Mouse (Mus musculus): Measurements from ENCODE around the gene Kctd15. TPM values are rescaled to one million over a fixed set of nuclear protein-coding genes. Genes with fewer than 3 reads are reported as not detected.

Kctd15 gene
- polyA plus RNA-seq, 1 experiment: not detected

DNA sequence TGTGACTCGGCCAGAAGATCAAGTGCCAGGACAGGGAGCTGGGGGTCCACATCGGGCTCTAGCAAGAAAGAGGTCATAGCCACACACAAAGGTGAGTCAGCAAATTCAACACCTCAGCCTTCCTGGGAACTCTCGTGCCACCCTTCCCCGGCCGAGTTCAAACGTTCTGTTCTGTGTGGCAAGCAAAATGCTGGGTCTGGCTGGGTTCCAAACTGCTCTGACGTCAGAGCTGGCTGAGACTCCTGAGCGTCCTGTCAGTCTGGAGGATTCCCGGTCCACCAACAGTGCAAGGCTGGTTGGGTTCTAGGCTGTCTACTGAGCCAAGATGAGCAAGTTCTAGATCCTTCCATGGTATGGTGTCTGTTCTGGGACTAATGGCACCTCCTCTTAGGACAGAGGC, 9.5 kb downstream of the Kctd15 start:
- no peak for TF ChIP-seq GATA1 (IDR thresholded peaks at IDR 0.05; ENCODE audit: low read length)

DNA sequence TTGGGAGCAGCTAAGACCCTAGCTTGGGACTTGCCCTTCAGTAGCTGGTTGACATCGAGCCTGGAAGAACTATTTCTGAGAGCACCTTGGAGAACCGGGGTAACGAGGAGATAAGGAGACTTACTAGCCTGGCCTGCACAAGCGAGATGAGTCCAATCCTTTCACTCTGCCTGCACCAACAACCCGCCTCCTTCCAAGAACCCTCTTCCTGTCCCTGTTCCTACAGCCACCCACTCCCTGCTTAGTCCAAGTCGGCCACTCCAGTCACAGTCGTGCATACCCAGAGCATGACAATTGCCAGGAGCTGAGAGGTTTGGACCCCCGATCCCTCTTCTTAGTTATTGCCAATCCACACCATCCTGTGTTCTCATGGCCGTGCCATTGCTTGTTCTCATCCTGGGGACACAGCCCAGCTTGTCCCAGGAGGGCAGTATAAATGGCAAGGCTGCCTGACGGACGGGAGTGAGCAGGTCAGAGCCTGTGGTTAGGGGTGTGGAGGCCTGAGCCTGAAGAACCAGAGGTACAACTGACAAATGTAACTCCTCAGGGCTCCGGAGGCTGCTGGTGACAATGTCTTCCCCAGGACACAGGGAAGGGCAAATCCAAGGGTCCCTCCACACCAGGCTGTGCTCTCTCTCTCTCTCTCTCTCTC, 10.3 kb downstream of the Kctd15 start:
- no peak for TF ChIP-seq GATA1 (IDR thresholded peaks at IDR 0.05; ENCODE audit: low read length)

DNA sequence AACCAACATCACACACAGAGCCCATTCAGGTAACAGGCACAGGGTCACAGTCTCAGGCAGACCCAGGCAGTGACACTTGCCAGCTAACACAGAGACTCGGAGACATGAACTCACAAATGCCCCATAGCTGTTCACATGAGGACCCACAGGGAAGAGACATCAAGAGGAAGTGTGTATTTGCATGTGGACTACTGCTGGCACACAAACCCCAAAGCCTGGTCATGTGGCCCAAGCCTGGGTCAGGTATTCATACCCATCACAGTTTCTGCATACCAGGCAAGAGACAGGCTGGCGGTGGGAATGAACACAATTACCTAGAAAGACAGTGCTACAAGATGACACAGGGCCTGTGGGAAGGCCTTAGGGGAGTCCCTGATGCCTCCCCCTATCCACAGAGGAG, 10.9 kb downstream of the Kctd15 start:
- no peak for TF ChIP-seq GATA1 (IDR thresholded peaks at IDR 0.05; ENCODE audit: low read length)

- TF ChIP-seq GATA1 (IDR thresholded peaks at IDR 0.05; ENCODE audit: low read length): no peak
These were observed 11.9 kb downstream of the Kctd15 start for GRCm38 (mm10) chr7:34644591-34644990.

GRCm38 (mm10) chr7:34643329-34643728, 13.2 kb downstream of the Kctd15 start:
- no peak for TF ChIP-seq GATA1 (IDR thresholded peaks at IDR 0.05; ENCODE audit: low read length)

DNA sequence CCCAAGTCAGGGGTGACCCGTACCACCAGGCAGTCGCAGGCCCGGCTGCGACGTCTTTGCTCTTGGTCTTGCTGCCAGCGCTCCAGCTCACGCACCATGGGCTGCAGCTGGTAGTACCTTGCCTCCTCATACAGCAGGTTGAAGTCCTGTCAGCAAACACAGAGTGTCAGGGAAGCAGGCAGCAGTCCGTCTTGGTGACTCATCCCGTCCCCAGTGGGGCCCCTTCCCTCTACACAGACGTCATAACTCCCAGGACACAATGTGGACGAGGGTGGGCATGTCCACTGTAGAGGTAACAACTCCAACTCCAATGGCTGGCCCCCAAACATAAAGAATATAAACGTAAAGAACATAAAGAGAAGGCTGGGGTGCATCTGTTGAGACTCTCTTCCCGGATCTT, 14.6 kb downstream of the Kctd15 start:
- TF ChIP-seq GATA1 (IDR thresholded peaks at IDR 0.05; ENCODE audit: low read length): no peak

DNA sequence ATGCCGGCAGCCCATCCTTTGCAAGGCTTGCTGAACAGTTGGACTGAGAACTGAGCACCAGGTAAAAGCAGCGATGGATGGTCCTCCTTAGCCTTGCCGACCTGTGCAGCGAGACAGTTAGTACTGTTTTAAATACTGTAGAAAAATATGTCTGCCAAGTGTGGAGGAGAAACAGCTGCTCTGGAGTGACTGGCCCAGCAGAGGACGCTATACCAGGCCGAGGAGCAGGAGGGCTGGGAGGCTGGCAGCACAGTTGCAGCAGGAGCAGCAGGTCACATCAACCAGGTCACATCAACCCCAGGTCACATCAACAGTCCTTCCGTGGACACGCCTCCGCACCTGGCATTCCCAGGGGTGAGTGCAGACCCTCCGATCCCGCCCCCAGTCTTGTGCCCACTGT, 16.7 kb downstream of the Kctd15 start:
- TF ChIP-seq GATA1 (IDR thresholded peaks at IDR 0.05; ENCODE audit: low read length): no peak

- TF ChIP-seq GATA1 (IDR thresholded peaks at IDR 0.05; ENCODE audit: low read length): no peak
These were observed 19.9 kb downstream of the Kctd15 start for GRCm38 (mm10) chr7:34636661-34637060.

DNA sequence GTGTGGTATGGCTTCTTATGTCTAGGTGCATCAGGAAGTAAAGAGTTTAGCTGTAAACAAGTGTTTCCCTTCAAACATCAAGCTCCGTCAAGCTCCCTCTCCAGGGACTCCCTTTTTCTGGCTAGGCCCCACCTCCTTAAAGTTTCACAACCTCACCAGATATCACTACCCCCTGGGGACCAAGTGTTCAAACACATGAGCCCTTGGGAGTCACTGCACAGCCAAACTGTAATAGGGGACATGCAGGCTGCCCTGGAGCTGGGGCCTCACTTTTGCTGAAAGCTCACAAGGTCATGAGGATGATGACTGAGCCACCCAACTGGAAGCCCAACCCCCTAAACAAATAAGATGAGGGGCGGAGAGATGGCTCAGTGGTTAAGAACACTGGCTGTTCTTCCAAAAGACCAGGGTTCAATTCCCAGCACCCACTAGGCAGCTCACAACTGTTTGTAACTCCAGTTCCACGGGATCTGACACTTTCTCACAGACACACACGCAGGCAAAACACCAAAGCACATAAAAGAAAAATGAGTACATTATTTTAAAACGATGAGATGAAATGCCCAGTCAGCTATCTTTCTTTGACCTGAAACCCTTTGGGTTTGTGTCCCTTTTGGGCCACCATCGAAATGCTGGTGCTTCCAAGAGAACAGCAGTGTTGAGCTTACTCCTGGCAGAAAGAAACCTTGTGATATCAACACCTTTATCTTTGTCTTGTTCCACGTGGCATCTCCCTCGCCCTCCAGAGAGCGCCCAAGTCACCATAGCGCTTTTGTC, 23.4 kb downstream of the Kctd15 start:
- no peak for TF ChIP-seq GATA1 (IDR thresholded peaks at IDR 0.05; ENCODE audit: low read length)

- no peak for TF ChIP-seq GATA1 (IDR thresholded peaks at IDR 0.05; ENCODE audit: low read length)
These were observed 26.1 kb downstream of the Kctd15 start for GRCm38 (mm10) chr7:34630211-34631085.

DNA sequence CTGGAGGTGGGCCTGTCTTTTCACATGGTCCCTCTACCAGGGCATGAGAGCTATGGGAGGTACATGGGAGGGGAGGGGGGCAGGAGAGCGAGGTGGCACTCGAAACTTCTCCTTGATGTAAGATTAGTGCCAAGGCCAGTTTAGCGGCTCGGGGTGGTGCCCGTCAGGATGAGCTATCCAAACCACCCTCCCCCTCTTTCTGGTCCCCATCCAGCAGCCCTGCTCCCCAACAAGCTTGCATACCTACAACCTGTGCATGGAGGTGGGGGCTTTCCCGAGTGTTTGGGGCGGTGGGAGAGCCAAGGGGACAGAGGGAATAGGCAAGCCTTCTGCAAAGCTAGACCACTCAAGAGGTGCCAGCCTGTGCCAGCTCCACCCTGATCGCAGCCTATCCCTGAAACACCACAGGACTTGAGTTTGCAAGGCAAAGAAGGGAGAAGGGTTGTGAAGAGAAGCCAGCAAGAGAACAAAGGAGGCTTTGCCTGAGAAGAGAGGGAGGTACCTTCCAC, 26.8 kb downstream of the Kctd15 start:
- TF ChIP-seq GATA1 (IDR thresholded peaks at IDR 0.05; ENCODE audit: low read length): no peak

DNA sequence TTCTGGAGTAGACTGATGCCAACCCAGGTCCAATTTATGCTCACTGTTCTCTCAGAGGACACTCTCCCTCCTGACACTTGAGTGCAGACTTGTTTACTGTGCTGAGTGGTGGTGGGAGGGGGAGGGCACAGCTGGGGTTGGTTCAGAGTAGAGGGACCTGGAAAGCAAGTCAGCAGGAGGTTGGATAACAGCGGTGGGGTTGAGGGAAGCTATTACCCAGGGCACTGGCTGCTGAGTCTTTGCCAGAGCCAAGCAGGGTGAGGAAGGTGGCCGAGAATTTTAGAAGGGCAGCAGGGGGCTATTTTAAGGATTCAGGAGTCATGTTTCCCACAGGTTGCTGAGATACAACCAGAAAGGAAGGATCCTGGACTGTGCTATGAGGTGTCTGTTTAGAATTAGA, 36.1 kb downstream of the Kctd15 start:
- no peak for TF ChIP-seq GATA1 (IDR thresholded peaks at IDR 0.05; ENCODE audit: low read length)

GRCm38 (mm10) chr7:34618141-34618890, 38.2 kb downstream of the Kctd15 start:
- no peak for TF ChIP-seq GATA1 (IDR thresholded peaks at IDR 0.05; ENCODE audit: low read length)

DNA sequence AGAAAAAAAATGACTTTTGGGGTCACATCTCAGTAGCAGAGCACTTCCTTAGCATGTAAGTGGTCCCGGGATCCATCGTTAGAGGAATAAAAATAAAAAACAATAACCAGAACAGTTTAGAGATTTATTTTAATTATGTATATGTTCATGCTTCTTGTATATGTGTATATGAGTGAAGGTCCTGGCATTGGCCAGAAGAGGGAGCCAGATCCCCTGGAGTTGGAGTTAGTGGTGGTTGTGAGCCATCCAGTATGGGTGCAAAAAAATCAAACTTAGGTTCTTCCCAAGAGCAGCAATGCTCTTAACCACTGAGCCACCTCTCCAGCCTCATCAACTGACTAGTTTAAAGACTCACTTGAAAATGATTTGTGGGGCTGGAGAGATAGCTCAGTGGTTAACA, 40.3 kb downstream of the Kctd15 start:
- TF ChIP-seq GATA1 (IDR thresholded peaks at IDR 0.05; ENCODE audit: low read length): no peak

DNA sequence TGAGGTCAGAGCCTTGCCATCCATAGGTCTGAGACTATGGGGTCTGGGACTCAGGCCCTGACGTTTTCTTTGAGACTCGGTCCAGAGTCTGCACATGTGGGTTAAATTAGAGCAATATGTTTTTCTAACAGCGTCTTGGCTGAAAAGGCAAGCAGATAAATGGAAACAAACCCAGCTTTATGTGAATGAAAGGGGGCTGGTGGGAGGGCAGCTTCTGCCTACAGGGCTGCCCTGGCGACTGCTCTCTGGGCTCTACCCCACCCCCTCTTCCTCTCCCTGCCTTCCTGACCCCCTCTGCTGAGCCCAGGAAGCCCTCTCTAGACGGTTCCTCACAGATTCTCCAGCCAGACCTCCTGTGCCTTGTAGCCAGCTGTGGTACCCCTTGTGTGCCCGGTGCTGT, 46.1 kb downstream of the Kctd15 start:
- no peak for TF ChIP-seq GATA1 (IDR thresholded peaks at IDR 0.05; ENCODE audit: low read length)

All from G1E-ER4 (cell line).